Mouse (Mus musculus): ENCODE results near the gene Fggy. TPM values are rescaled to one million over a fixed set of nuclear protein-coding genes. Genes with fewer than 3 reads are reported as not detected.

The Fggy gene
- polyA plus RNA-seq, 1 experiment from 2014 or later = 22.8 TPM

DNA sequence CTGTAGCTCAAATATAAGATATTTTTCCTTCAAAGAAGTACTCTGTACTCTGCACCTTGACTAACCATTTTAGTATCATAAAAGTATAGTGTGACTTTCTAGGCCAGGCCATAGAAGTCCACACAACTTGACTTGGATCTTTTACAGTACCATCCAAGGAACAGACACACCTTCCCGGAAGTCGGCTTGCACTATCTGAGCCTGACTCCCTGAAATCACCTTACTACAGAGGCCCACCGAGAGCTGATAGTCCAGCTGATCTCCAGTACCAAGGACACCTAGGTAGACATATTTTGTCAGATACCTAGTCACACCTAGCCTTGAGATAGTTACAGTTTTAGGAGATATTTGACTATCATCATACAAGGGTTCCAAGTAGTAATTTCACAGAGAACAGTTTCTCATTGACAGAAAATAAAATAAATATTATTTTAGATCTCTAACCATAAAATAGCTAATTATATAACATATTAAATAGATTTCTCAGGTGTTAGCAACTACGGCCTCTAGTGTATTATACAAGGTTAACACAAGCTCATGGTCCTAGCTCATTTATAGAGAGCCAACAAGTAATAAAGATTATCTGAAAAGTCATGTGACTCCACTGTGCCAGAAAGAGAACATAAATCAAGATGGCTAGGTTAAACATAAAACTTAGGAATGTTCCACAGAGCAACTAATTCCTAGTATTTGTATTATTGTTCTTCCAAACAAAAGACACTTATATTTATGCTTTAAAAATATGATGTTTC lies 15.1 kb upstream of the Fggy start:
- WGBS = 75% methylated on average over 4 of the region's 4 CpGs
- ATAC-seq = peak; percentile 99
- H3K4me2 ChIP-seq (ENCODE audit: low read depth, low read length) = no peak overlapping the region
- H3K4me1 ChIP-seq (ENCODE audit: control insufficient read depth, insufficient read depth, low read length) = no peaks in the 10 kb centered on the region
- H3K9me3 ChIP-seq (ENCODE audit: control insufficient read depth, low read length) = no peaks in the 10 kb centered on the region
- H3K4me3 ChIP-seq (ENCODE audit: low read length) = no peak overlapping the region
- H3K27me3 ChIP-seq (replicated peaks; ENCODE audit: control insufficient read depth, insufficient read depth, low read length) = no peaks in the 10 kb centered on the region
- H3K27ac ChIP-seq (ENCODE audit: low read length) = no peak overlapping the region
- no peak overlapping the region for H3K9ac ChIP-seq (ENCODE audit: low read depth, low read length)
- no peaks in the 10 kb centered on the region for H3K36me3 ChIP-seq (ENCODE audit: control insufficient read depth, insufficient read depth, low read length)

- no peak for ATAC-seq
- H3K36me3 ChIP-seq (ENCODE audit: control insufficient read depth, insufficient read depth, low read length) = no peaks in the 10 kb centered on the region
- no peak overlapping the region for H3K4me3 ChIP-seq (ENCODE audit: low read length)
- no peaks in the 10 kb centered on the region for H3K27me3 ChIP-seq (replicated peaks; ENCODE audit: control insufficient read depth, insufficient read depth, low read length)
- WGBS = 84% methylated on average over 4 of the region's 4 CpGs
- H3K9me3 ChIP-seq (ENCODE audit: control insufficient read depth, low read length) = no peaks in the 10 kb centered on the region
- H3K27ac ChIP-seq (ENCODE audit: low read length) = no peak overlapping the region
- H3K4me2 ChIP-seq (ENCODE audit: low read depth, low read length) = no peak overlapping the region
- no peak overlapping the region for H3K9ac ChIP-seq (ENCODE audit: low read depth, low read length)
- no peaks in the 10 kb centered on the region for H3K4me1 ChIP-seq (ENCODE audit: control insufficient read depth, insufficient read depth, low read length)
Measured at GRCm38 (mm10) chr4:95543529-95543928, 13.8 kb upstream of the Fggy start.

- H3K27ac ChIP-seq (ENCODE audit: low read length) = peak overlapping the region; percentile 79
- peaks cover 15% of the 10 kb centered on the region for H3K4me1 ChIP-seq (ENCODE audit: control insufficient read depth, insufficient read depth, low read length)
- H3K4me2 ChIP-seq (ENCODE audit: low read depth, low read length) = peak overlapping the region; percentile 78
- no peaks in the 10 kb centered on the region for H3K27me3 ChIP-seq (replicated peaks; ENCODE audit: control insufficient read depth, insufficient read depth, low read length)
- WGBS = 25% methylated on average over 16 of the region's 16 CpGs
- H3K9ac ChIP-seq (ENCODE audit: low read depth, low read length) = peak overlapping the region; percentile 69
- peak; percentile 64 for ATAC-seq
- H3K4me3 ChIP-seq (ENCODE audit: low read length) = peak overlapping the region; percentile 47
- H3K36me3 ChIP-seq (ENCODE audit: control insufficient read depth, insufficient read depth, low read length) = no peaks in the 10 kb centered on the region
- no peaks in the 10 kb centered on the region for H3K9me3 ChIP-seq (ENCODE audit: control insufficient read depth, low read length)
Measured at GRCm38 (mm10) chr4:95556663-95557332, 509 bp upstream of the Fggy start.

- H3K4me3 ChIP-seq (ENCODE audit: low read length) = no peak overlapping the region
- H3K4me2 ChIP-seq (ENCODE audit: low read depth, low read length) = no peak overlapping the region
- H3K9ac ChIP-seq (ENCODE audit: low read depth, low read length) = no peak overlapping the region
- H3K9me3 ChIP-seq (ENCODE audit: control insufficient read depth, low read length) = no peaks in the 10 kb centered on the region
- ATAC-seq = no peak
- H3K27ac ChIP-seq (ENCODE audit: low read length) = peak overlapping the region; percentile 88
- no peaks in the 10 kb centered on the region for H3K27me3 ChIP-seq (replicated peaks; ENCODE audit: control insufficient read depth, insufficient read depth, low read length)
- WGBS = 58% methylated on average over 4 of the region's 4 CpGs
- peaks cover 15% of the 10 kb centered on the region for H3K4me1 ChIP-seq (ENCODE audit: control insufficient read depth, insufficient read depth, low read length)
- no peaks in the 10 kb centered on the region for H3K36me3 ChIP-seq (ENCODE audit: control insufficient read depth, insufficient read depth, low read length)
Measured at GRCm38 (mm10) chr4:95558271-95558888, 1.1 kb downstream of the Fggy start.

- Histone ChIP-seq H3K4me1 (ENCODE audit: control insufficient read depth, insufficient read depth, low read length) (no peaks in the 10 kb centered on the region), H3K36me3 (ENCODE audit: control insufficient read depth, insufficient read depth, low read length) (no peaks in the 10 kb centered on the region), H3K9ac (ENCODE audit: low read depth, low read length) (no peak overlapping the region), H3K9me3 (ENCODE audit: control insufficient read depth, low read length) (no peaks in the 10 kb centered on the region; the same call in 1 of the 2 replicates), H3K4me3 (ENCODE audit: low read length) (no peak overlapping the region), H3K4me2 (ENCODE audit: low read depth, low read length) (no peak overlapping the region), H3K27me3 (replicated peaks; ENCODE audit: control insufficient read depth, insufficient read depth, low read length) (no peaks in the 10 kb centered on the region), H3K27ac (ENCODE audit: low read length) (no peak overlapping the region)
- WGBS = 81% methylated on average over 3 of the region's 3 CpGs
- ATAC-seq = no peak
Measured at GRCm38 (mm10) chr4:95571621-95572020, 14.3 kb downstream of the Fggy start.

GRCm38 (mm10) chr4:95573704-95574103 lies 16.4 kb downstream of the Fggy start:
- H3K4me3 ChIP-seq (ENCODE audit: low read length) = no peak overlapping the region
- ATAC-seq = no peak
- no peak overlapping the region for H3K4me2 ChIP-seq (ENCODE audit: low read depth, low read length)
- no peaks in the 10 kb centered on the region; the same call in 1 of the 2 replicates for H3K9me3 ChIP-seq (ENCODE audit: control insufficient read depth, low read length)
- H3K36me3 ChIP-seq (ENCODE audit: control insufficient read depth, insufficient read depth, low read length) = no peaks in the 10 kb centered on the region
- no peaks in the 10 kb centered on the region for H3K27me3 ChIP-seq (replicated peaks; ENCODE audit: control insufficient read depth, insufficient read depth, low read length)
- H3K27ac ChIP-seq (ENCODE audit: low read length) = no peak overlapping the region
- H3K4me1 ChIP-seq (ENCODE audit: control insufficient read depth, insufficient read depth, low read length) = no peaks in the 10 kb centered on the region
- H3K9ac ChIP-seq (ENCODE audit: low read depth, low read length) = no peak overlapping the region

- Histone ChIP-seq H3K4me2 (ENCODE audit: low read depth, low read length) (no peak overlapping the region), H3K4me1 (ENCODE audit: control insufficient read depth, insufficient read depth, low read length) (no peaks in the 10 kb centered on the region), H3K9ac (ENCODE audit: low read depth, low read length) (no peak overlapping the region), H3K27ac (ENCODE audit: low read length) (no peak overlapping the region), H3K27me3 (replicated peaks; ENCODE audit: control insufficient read depth, insufficient read depth, low read length) (no peaks in the 10 kb centered on the region), H3K36me3 (ENCODE audit: control insufficient read depth, insufficient read depth, low read length) (no peaks in the 10 kb centered on the region), H3K4me3 (ENCODE audit: low read length) (no peak overlapping the region), H3K9me3 (ENCODE audit: control insufficient read depth, low read length) (no peaks in the 10 kb centered on the region; the same call in 1 of the 2 replicates)
- WGBS = 79% methylated on average over 3 of the region's 3 CpGs
- no peak for ATAC-seq
Measured at GRCm38 (mm10) chr4:95575411-95575911, 18.2 kb downstream of the Fggy start.

- WGBS = 82% methylated on average over 5 of the region's 5 CpGs
- Histone ChIP-seq H3K9ac (ENCODE audit: low read depth, low read length) (no peak overlapping the region), H3K27me3 (replicated peaks; ENCODE audit: control insufficient read depth, insufficient read depth, low read length) (no peaks in the 10 kb centered on the region), H3K9me3 (ENCODE audit: control insufficient read depth, low read length) (no peaks in the 10 kb centered on the region; the same call in 1 of the 2 replicates), H3K4me2 (ENCODE audit: low read depth, low read length) (no peak overlapping the region), H3K4me1 (ENCODE audit: control insufficient read depth, insufficient read depth, low read length) (no peaks in the 10 kb centered on the region), H3K36me3 (ENCODE audit: control insufficient read depth, insufficient read depth, low read length) (no peaks in the 10 kb centered on the region), H3K4me3 (ENCODE audit: low read length) (no peak overlapping the region), H3K27ac (ENCODE audit: low read length) (no peak overlapping the region)
- no peak for ATAC-seq
Measured at GRCm38 (mm10) chr4:95579183-95579582, 21.9 kb downstream of the Fggy start.

DNA sequence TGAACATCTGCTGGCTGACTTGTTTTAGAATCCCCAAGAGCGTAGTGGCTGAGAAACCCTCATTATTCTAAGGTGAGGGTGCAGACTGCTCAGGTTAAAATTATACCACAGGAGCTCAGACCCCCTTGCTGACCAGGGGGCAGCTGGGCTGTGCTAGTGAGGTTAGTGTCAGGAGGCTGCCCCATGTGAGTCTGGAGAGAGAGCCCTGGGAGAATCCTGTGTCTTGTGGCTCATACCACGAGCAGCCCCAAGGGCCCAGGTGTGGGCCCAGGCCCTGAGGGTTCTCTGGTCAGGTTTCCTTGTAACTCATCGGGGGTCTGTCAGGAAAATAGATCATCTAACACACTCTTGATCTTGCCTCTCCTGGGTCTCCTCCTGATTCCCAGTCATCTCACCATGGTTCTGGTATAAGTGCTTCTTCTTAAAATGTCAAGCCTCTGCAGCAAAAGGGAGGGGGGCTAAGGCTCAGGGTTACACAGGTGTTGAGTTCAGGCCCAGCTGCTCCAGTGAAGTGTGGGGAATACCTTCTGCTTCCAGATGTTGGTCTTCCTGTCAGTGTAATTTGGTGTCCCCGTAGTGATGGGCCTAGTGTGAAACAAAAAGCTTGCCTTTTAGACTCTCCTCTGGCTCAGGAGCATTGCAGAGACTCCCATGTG lies 26.9 kb downstream of the Fggy start:
- ATAC-seq = no peak
- no peaks in the 10 kb centered on the region for H3K4me1 ChIP-seq (ENCODE audit: control insufficient read depth, insufficient read depth, low read length)
- no peaks in the 10 kb centered on the region for H3K36me3 ChIP-seq (ENCODE audit: control insufficient read depth, insufficient read depth, low read length)
- H3K9ac ChIP-seq (ENCODE audit: low read depth, low read length) = no peak overlapping the region
- 80% methylated on average over 4 of the region's 4 CpGs for WGBS
- no peaks in the 10 kb centered on the region for H3K27me3 ChIP-seq (replicated peaks; ENCODE audit: control insufficient read depth, insufficient read depth, low read length)
- H3K4me2 ChIP-seq (ENCODE audit: low read depth, low read length) = no peak overlapping the region
- H3K4me3 ChIP-seq (ENCODE audit: low read length) = no peak overlapping the region
- no peak overlapping the region for H3K27ac ChIP-seq (ENCODE audit: low read length)
- no peaks in the 10 kb centered on the region for H3K9me3 ChIP-seq (ENCODE audit: control insufficient read depth, low read length)
